Mouse (Mus musculus) hindbrain, embryonic 14.5 days (tissue): ENCODE data around the gene Foxo6. TPM values are rescaled to one million over a fixed set of nuclear protein-coding genes. Genes with fewer than 3 reads are reported as not detected.

Experiments
- ATAC-seq: fragments of 200-750 bp; cut with Nextera tagmentation; 2 replicates; pipeline ENCODE4 v1.8.0; 2017; ENCODE audit warnings: moderate number of reproducible peaks, mild to moderate bottlenecking, moderate TSS enrichment, moderate library complexity; ENCODE audit not compliant: low FRiP score
- DNase-seq: peaks from one replicate; pipeline ENCODE4 v3.0.0-alpha.2; 2015; ENCODE audit warnings: low spot score
- H3K27ac ChIP-seq: fragments of 300-500 bp; sonication (generic); 2 replicates; pipeline ENCODE4 v1.5.1; 2014; ENCODE audit warnings: mild to moderate bottlenecking, moderate library complexity
- H3K27me3 ChIP-seq: fragments of 300-500 bp; sonication (generic); 2 replicates; pipeline ENCODE4 v1.6.1; 2014; ENCODE audit warnings: mild to moderate bottlenecking, low read length, mixed read lengths; ENCODE audit not compliant: control insufficient read depth, insufficient read depth
- H3K36me3 ChIP-seq: fragments of 300-500 bp; sonication (generic); replicated peaks from 2 replicates; pipeline ENCODE4 v1.6.1; 2014; ENCODE audit not compliant: control insufficient read depth, insufficient read depth
- H3K4me1 ChIP-seq: fragments of 300-500 bp; sonication (generic); replicated peaks from 2 replicates; pipeline ENCODE4 v1.6.1; 2014; ENCODE audit warnings: antibody characterized with exemption, low read length, mixed read lengths; ENCODE audit not compliant: control insufficient read depth, insufficient read depth
- H3K4me2 ChIP-seq: fragments of 300-500 bp; sonication (generic); replicated peaks from 2 replicates; pipeline ENCODE4 v1.6.1; 2014; ENCODE audit warnings: mild to moderate bottlenecking, moderate library complexity
- H3K4me3 ChIP-seq: fragments of 300-500 bp; sonication (generic); replicated peaks from 2 replicates; pipeline ENCODE4 v1.5.1; 2014; ENCODE audit warnings: mild to moderate bottlenecking, low read length
- H3K9ac ChIP-seq: fragments of 300-500 bp; sonication (generic); 2 replicates; pipeline ENCODE4 v1.6.1; 2014
- H3K9me3 ChIP-seq: fragments of 300-500 bp; sonication (generic); 2 replicates; pipeline ENCODE4 v1.6.1; 2016; ENCODE audit warnings: low read length; ENCODE audit not compliant: control insufficient read depth
- WGBS: fragments of 180-500 bp; shearing (Covaris S2); extraction: QIAGEN DNeasy Blood & Tissue Kit; methylation state at CpG from one replicate; pipeline ENCODE4 v1.1.7; 2014; 5-methylcytosine and 5-hydroxymethylcytosine counted together
- polyA plus RNA-seq: library from polyadenylated mRNA; unstranded; fragments of >200 nt; fragmentation: Nextera tagmentation; extraction: Ambion mirVana; gene quantifications from 2 replicates; pipeline ENCODE4 v1.2.1, GENCODE M21; 2014

The Foxo6 gene
- polyA plus RNA-seq, 1 experiment from 2014 or later, result 1.0 TPM

DNA sequence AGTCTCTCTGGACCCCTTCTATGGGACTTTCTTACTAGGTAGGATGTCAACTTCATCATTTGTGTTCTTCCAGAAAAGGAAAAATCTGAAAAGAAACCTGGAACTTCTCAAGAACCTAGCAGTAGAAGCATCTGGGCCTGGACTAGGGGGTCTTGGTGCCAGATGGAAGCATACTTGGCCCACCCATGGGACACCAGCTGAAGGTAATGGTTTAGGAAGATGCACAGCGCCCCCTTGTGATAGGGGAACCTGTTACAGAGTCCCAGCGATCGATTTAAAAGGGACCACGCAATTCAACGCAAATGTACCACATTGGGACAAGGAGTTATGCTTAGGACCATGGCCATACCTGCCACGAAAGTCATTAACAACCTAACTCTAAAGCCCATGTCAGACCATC, 36.0 kb upstream of the Foxo6 start:
- Histone ChIP-seq H3K9ac (no peak overlapping the region), H3K4me2 (no peak overlapping the region), H3K36me3 (no peaks in the 10 kb centered on the region), H3K27ac (no peak overlapping the region), H3K4me1 (0 out of 2 replicates have a peak, but pooled peaks cover 8% of the 10 kb centered on the region), H3K27me3 (no peaks in the 10 kb centered on the region), H3K4me3 (no peak overlapping the region), H3K9me3 (no peaks in the 10 kb centered on the region)
- no peak for DNase-seq
- no peak for ATAC-seq
- whole genome bisulfite sequencing, result 25% methylated on average over 6 of the region's 6 CpGs

- no peak overlapping the region for H3K9ac ChIP-seq
- no peaks in the 10 kb centered on the region for H3K9me3 ChIP-seq
- H3K4me1 ChIP-seq, result 0 out of 2 replicates have a peak, but pooled peaks cover 2% of the 10 kb centered on the region
- H3K4me2 ChIP-seq, result no peak overlapping the region
- H3K36me3 ChIP-seq, result no peaks in the 10 kb centered on the region
- DNase-seq (no peak), ATAC-seq (no peak)
- H3K27me3 ChIP-seq, result no peaks in the 10 kb centered on the region
- H3K4me3 ChIP-seq, result no peak overlapping the region
- H3K27ac ChIP-seq, result no peak overlapping the region
- WGBS, result 55% methylated on average over 2 of the region's 2 CpGs
Measured at GRCm38 (mm10) chr4:120317541-120317940, 30.4 kb upstream of the Foxo6 start.

- Histone ChIP-seq H3K9ac (no peak overlapping the region), H3K4me3 (no peak overlapping the region), H3K9me3 (no peaks in the 10 kb centered on the region), H3K36me3 (no peaks in the 10 kb centered on the region), H3K4me1 (no peaks in the 10 kb centered on the region), H3K4me2 (no peak overlapping the region), H3K27ac (no peak overlapping the region), H3K27me3 (no peaks in the 10 kb centered on the region)
- ATAC-seq (no peak), DNase-seq (no peak)
- 75% methylated on average over 4 of the region's 4 CpGs for WGBS
Measured at GRCm38 (mm10) chr4:120316716-120317115, 29.6 kb upstream of the Foxo6 start.

GRCm38 (mm10) chr4:120314571-120314970, 27.4 kb upstream of the Foxo6 start:
- ATAC-seq (no peak), DNase-seq (no peak)
- no peak overlapping the region for H3K27ac ChIP-seq
- H3K36me3 ChIP-seq, result no peaks in the 10 kb centered on the region
- no peak overlapping the region for H3K4me3 ChIP-seq
- no peaks in the 10 kb centered on the region for H3K9me3 ChIP-seq
- 42% methylated on average over 3 of the region's 3 CpGs for WGBS
- H3K4me1 ChIP-seq, result no peaks in the 10 kb centered on the region
- no peaks in the 10 kb centered on the region for H3K27me3 ChIP-seq
- H3K9ac ChIP-seq, result no peak overlapping the region
- no peak overlapping the region for H3K4me2 ChIP-seq

DNA sequence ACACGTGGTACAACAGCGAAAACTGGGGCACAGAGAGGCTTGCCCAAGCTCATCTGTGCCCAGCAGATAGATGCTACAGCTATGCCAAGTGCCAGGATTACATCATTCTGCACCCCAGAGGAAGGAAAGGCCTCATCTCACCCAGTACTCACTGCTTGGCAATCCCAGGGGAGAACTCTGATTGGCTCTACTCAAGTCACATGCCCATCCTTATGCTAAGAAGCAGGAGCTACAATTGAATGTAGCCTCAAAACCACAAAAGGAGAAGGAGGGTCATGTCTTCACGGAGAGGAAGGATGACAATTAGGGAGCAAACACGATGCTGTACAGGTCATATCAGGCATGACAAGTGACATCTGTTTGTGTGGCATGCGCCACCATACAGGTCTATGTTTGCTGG, 26.2 kb upstream of the Foxo6 start:
- Histone ChIP-seq H3K4me3 (no peak overlapping the region), H3K4me2 (no peak overlapping the region), H3K4me1 (no peaks in the 10 kb centered on the region), H3K9me3 (no peaks in the 10 kb centered on the region), H3K36me3 (no peaks in the 10 kb centered on the region), H3K27me3 (no peaks in the 10 kb centered on the region), H3K9ac (no peak overlapping the region), H3K27ac (no peak overlapping the region)
- ATAC-seq, result no peak
- no peak for DNase-seq
- WGBS, result 74% methylated on average over 5 of the region's 5 CpGs

- Histone ChIP-seq H3K4me2 (no peak overlapping the region), H3K9me3 (no peaks in the 10 kb centered on the region), H3K27ac (no peak overlapping the region), H3K4me1 (peaks cover 2% of the 10 kb centered on the region; the same call in 1 of the 2 replicates), H3K36me3 (no peaks in the 10 kb centered on the region), H3K27me3 (no peaks in the 10 kb centered on the region), H3K9ac (no peak overlapping the region), H3K4me3 (no peak overlapping the region)
- WGBS, result 14% methylated on average over 9 of the region's 9 CpGs
- DNase-seq (no peak), ATAC-seq (no peak)
Measured at GRCm38 (mm10) chr4:120304580-120304979, 17.4 kb upstream of the Foxo6 start.

DNA sequence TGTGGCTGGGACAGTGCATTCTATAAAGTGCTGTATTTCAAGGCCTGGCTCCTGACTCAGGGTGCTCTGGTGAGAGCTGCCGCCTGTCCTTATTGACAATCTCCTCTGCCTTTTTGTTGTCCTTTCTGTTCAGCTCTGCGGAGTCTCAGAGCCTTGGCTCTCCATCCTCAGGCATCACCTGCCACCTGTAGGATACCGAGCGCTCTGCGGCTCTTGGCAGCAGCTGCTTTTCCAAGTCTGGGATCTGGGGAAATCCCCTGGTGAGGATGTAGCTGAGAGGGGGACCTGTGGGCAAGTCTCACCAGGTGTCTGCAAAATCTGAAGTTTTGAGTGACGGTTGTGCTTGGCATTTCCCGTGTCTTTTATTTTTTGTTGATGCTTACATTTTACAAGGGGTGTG, 12.1 kb upstream of the Foxo6 start:
- no peaks in the 10 kb centered on the region for H3K27me3 ChIP-seq
- 52% methylated on average over 7 of the region's 7 CpGs for WGBS
- no peaks in the 10 kb centered on the region for H3K36me3 ChIP-seq
- DNase-seq (no peak), ATAC-seq (no peak)
- H3K9me3 ChIP-seq, result no peaks in the 10 kb centered on the region
- no peak overlapping the region for H3K27ac ChIP-seq
- H3K9ac ChIP-seq, result no peak overlapping the region
- H3K4me3 ChIP-seq, result no peak overlapping the region
- H3K4me2 ChIP-seq, result no peak overlapping the region
- peaks cover under 1% of the 10 kb centered on the region; the same call in 1 of the 2 replicates for H3K4me1 ChIP-seq

GRCm38 (mm10) chr4:120291106-120291822, 4.1 kb upstream of the Foxo6 start:
- Histone ChIP-seq H3K36me3 (no peaks in the 10 kb centered on the region), H3K27ac (no peak overlapping the region), H3K9me3 (no peaks in the 10 kb centered on the region), H3K9ac (no peak overlapping the region), H3K4me3 (no peak overlapping the region), H3K27me3 (0 out of 2 replicates have a peak, but pooled peaks cover 3% of the 10 kb centered on the region), H3K4me1 (peaks cover 9% of the 10 kb centered on the region; the same call in 1 of the 2 replicates), H3K4me2 (no peak overlapping the region)
- no peak for DNase-seq
- ATAC-seq, result no peak
- 83% methylated on average over 11 of the region's 11 CpGs for WGBS

DNA sequence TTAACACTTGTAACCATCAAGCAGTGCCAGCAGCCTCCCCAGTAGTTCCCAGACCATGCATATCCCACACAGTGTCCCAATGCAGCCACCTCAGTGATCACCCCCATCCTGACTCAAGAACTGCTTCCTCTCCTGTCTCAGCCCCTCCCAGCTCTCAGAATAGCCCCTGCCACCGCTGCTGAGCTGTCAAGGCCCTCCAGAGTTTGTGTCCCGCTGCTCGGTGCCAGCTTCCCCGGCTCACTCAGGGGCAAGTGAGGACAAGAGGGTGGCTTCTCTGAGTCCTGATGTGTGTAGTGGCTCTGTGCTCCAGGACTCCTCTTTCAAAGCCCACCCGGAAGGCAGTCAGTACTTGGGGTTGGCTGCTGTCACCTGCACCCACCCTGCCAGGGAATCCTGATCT, 3.3 kb upstream of the Foxo6 start:
- H3K9ac ChIP-seq, result no peak overlapping the region
- 55% methylated on average over 5 of the region's 5 CpGs for WGBS
- peaks cover 17% of the 10 kb centered on the region for H3K4me1 ChIP-seq
- H3K9me3 ChIP-seq, result no peaks in the 10 kb centered on the region
- peaks cover 4% of the 10 kb centered on the region; the same call in 1 of the 2 replicates for H3K27me3 ChIP-seq
- H3K4me3 ChIP-seq, result no peak overlapping the region
- no peak overlapping the region for H3K4me2 ChIP-seq
- no peaks in the 10 kb centered on the region for H3K36me3 ChIP-seq
- DNase-seq, result no peak
- no peak for ATAC-seq
- no peak overlapping the region for H3K27ac ChIP-seq
